Mouse (Mus musculus) midbrain, embryonic 10.5 days (tissue): ENCODE measurements around the gene Tmem260. TPM values are rescaled to one million over a fixed set of nuclear protein-coding genes. Genes with fewer than 3 reads are reported as not detected.

Experiments used
- polyA plus RNA-seq: library from polyadenylated mRNA; unstranded; fragments of >200 nt; fragmentation: Nextera tagmentation; extraction: Ambion mirVana; gene quantifications from 2 replicates; pipeline ENCODE4 v1.2.1, GENCODE M21; 2016

The Tmem260 gene
- polyA plus RNA-seq, 1 experiment from 2014 or later, result 19.3 TPM

Other genes with a start within 250 kb of the Tmem260 start
- gene Otx2, start 227.7 kb downstream of the Tmem260 start, polyA plus RNA-seq, result 149 and 169 TPM in 2 replicates